In genomic region chr4:111594655-111595295, GRCm38 (mm10) we compare ENCODE assay signal across 24 mouse cellular contexts.
A peak's percentile ranks its signal among the peaks of the same experiment; 100 is the strongest.
DNase-seq lines count a peak whose midpoint lies in the region; TF ChIP-seq lines count a peak whose summit lies in the region.
"Had no signal": no experiment of that assay in that cellular context is flagged by ENCODE, and none has a peak within 500 bp of the region (broad histone marks: within the 10 kb centered on the region; RNA-seq: fewer than 3 reads in every experiment).

No protein-coding gene starts in this region.

- no peak for TF ChIP-seq CTCF in lung, adult 2 months (IDR thresholded peaks at IDR 0.05; ENCODE audit: insufficient read depth, low read length)

- no peak for TF ChIP-seq POLR2A in lung, adult 2 months (IDR thresholded peaks at IDR 0.05; ENCODE audit: borderline replicate concordance, extremely low read depth, low read depth, low read length)

- 77% methylated on average over 3 of the region's 3 CpGs for WGBS in lung, adult 2 months

- H3K4me3 ChIP-seq in lung, adult 2 months (replicated peaks; ENCODE audit: extremely low read depth, low read depth, low read length), result no peak overlapping the region
- H3K4me3 ChIP-seq: embryonic facial prominence, embryonic 10.5 days; embryonic facial prominence, embryonic 13.5 days; erythroblast, embryonic 14.5 days; forebrain, embryonic 12.5 days; forebrain, embryonic 15.5 days; heart, adult 2 months; heart, embryonic 15.5 days had no signal

- DNase-seq in adrenal gland, adult 2 months, result peak; percentile 54
- no peak for DNase-seq in adrenal gland, postnatal 10 days
- DNase-seq in heart, adult 11 months, result peak; percentile 37
- DNase-seq in heart, adult 9 months (ENCODE audit: low spot score in 2 of 2), result no peak
- peak; percentile 17 for DNase-seq in 3T3-L1 (ENCODE audit: low read depth, low spot score)
- DNase-seq in adrenal gland, postnatal 36 days, result peak; percentile 13 to 35
- DNase-seq in layer of hippocampus, adult 9-10 months (ENCODE audit: low spot score), result no peak
- DNase-seq in lung, adult 2 months, result no peak
- DNase-seq: cerebellum, adult 11 months; cerebellum, adult 2 months; cerebellum, adult 9-11 months; cerebellum, postnatal 36 days; embryo, embryonic 11 days; gastrocnemius, postnatal 25 days; heart, adult 2 months; heart, postnatal 14 days; heart, postnatal 4 days; kidney, adult 18-20 months had no signal

- H3K4me1 ChIP-seq in lung, adult 2 months (ENCODE audit: control insufficient read depth, insufficient read depth, low read length), result peaks cover 5% of the 10 kb centered on the region
- H3K4me1 ChIP-seq: embryonic facial prominence, embryonic 10.5 days; embryonic facial prominence, embryonic 13.5 days had no signal

Comparison
In these comparisons a context has a peak if more than half of its experiments do, and no peak if none do; other contexts are left out.
1. DNase-seq: peak in adrenal gland, adult 2 months (single experiment), heart, adult 11 months (single experiment), 3T3-L1 (single experiment) and adrenal gland, postnatal 36 days (2 of 2); none in adrenal gland, postnatal 10 days (single experiment), heart, adult 9 months (0 of 2), layer of hippocampus, adult 9-10 months (single experiment) and lung, adult 2 months (single experiment).